Mouse (Mus musculus): Measurements from ENCODE around the gene Furin. TPM values are rescaled to one million over a fixed set of nuclear protein-coding genes. Genes with fewer than 3 reads are reported as not detected.

Gene Furin
- total RNA-seq, 2 experiments from 2014 or later, result 106 to 118 TPM

- intact Hi-C loops (cut with DNase I), result no loop called here
- DNase-seq (ENCODE audit: low spot score), result no peak
Observed at GRCm38 (mm10) chr7:80352920-80353319, 52.3 kb downstream of the Furin start.

GRCm38 (mm10) chr7:80350808-80351207, 54.4 kb downstream of the Furin start:
- intact Hi-C loops (cut with DNase I), result no loop called here
- DNase-seq (ENCODE audit: low spot score), result no peak

- DNase-seq (ENCODE audit: low spot score), result no peak
- intact Hi-C loops (cut with DNase I), result no loop called here
Observed at GRCm38 (mm10) chr7:80347670-80348586, 57.3 kb downstream of the Furin start.

- no peak for DNase-seq (ENCODE audit: low spot score)
- intact Hi-C loops (cut with DNase I), result no loop called here
Observed at GRCm38 (mm10) chr7:80346830-80347229, 58.4 kb downstream of the Furin start.

- DNase-seq (ENCODE audit: low spot score), result no peak
- intact Hi-C loops (cut with DNase I), result no loop called here
Observed at GRCm38 (mm10) chr7:80346173-80346572, 59.1 kb downstream of the Furin start.

GRCm38 (mm10) chr7:80343270-80344018, 61.8 kb downstream of the Furin start:
- no peak for DNase-seq (ENCODE audit: low spot score)
- intact Hi-C loops (cut with DNase I), result loop anchor here (5.0 kb wide), 1 partner anchor 239 kb away; no protein-coding TSS in a partner anchor

- peak; percentile 78 for DNase-seq (ENCODE audit: low spot score)
- intact Hi-C loops (cut with DNase I), result loop anchor here (5.0 kb wide), 1 partner anchor 239 kb away; no protein-coding TSS in a partner anchor
Observed at GRCm38 (mm10) chr7:80342858-80343257, 62.4 kb downstream of the Furin start, which contains the start of gene Hddc3. TSS of gene Hddc3 (plus strand) at chr7:80343104.

- intact Hi-C loops (cut with DNase I), result loop anchor here (2.0 to 5.0 kb wide), 2 partner anchors 31 to 241 kb away; no protein-coding TSS in a partner anchor
- no peak for DNase-seq (ENCODE audit: low spot score)
Observed at GRCm38 (mm10) chr7:80341793-80342192, 63.4 kb downstream of the Furin start.

GRCm38 (mm10) chr7:80340793-80341192, 64.4 kb downstream of the Furin start, which contains the start of gene Unc45a:
TSS of gene Unc45a (minus strand) at chr7:80341005.
- DNase-seq (ENCODE audit: low spot score), result peak; percentile 51
- intact Hi-C loops (cut with DNase I), result loop anchor here (2.0 to 5.0 kb wide), 2 partner anchors 32 to 242 kb away; no protein-coding TSS in a partner anchor

GRCm38 (mm10) chr7:80339793-80340628, 65.2 kb downstream of the Furin start:
- DNase-seq (ENCODE audit: low spot score), result peak; percentile 95
- intact Hi-C loops (cut with DNase I), result loop anchor here (2.0 to 5.0 kb wide), 2 partner anchors 33 to 242 kb away; no protein-coding TSS in a partner anchor

GRCm38 (mm10) chr7:80339371-80339770, 65.9 kb downstream of the Furin start:
- DNase-seq (ENCODE audit: low spot score), result no peak
- intact Hi-C loops (cut with DNase I), result no loop called here

Other genes starting within 250 kb of the Furin start
- 10 to 100 TPM; 11.0 to 12.7 TPM for gene Sema4b, start 218.6 kb downstream of the Furin start, total RNA-seq (2021)
- 10 to 100 TPM; 14.1 to 18.0 TPM for gene Cib1, start 172.6 kb downstream of the Furin start, total RNA-seq (2021)
- 1 to 10 TPM; 1.4 to 1.8 TPM for gene Gdpgp1, start 172.6 kb downstream of the Furin start, total RNA-seq (2021)
- gene Ttll13, start 159.1 kb downstream of the Furin start, total RNA-seq (2021), result under 1 TPM; 0.28 to 0.52 TPM
- 10 to 100 TPM; 25.1 to 27.1 TPM for gene Ngrn, start 144.2 kb downstream of the Furin start, total RNA-seq (2021)
- 1 to 10 TPM; 5.8 to 6.1 TPM for gene Vps33b, start 135.8 kb downstream of the Furin start, total RNA-seq (2021)
- 1 to 10 TPM; 2.9 to 3.7 TPM for gene Prc1, start 111.0 kb downstream of the Furin start, total RNA-seq (2021)
- 1 to 10 TPM; 6.1 to 6.7 TPM for gene Rccd1, start 81.0 kb downstream of the Furin start, total RNA-seq (2021)
- 10 to 100 TPM; 13.5 to 15.8 TPM for gene Unc45a, start 64.4 kb downstream of the Furin start, total RNA-seq (2021)
- 10 to 100 TPM; 35.2 to 38.9 TPM for gene Hddc3, start 62.3 kb downstream of the Furin start, total RNA-seq (2021)
- gene Man2a2, start 34.1 kb downstream of the Furin start, total RNA-seq (2021), result 10 to 100 TPM; 67.2 to 67.5 TPM
- gene Fes, start 17.5 kb downstream of the Furin start, total RNA-seq (2021), result 10 to 100 TPM; 11.9 to 13.6 TPM
- 1 to 10 TPM; 1.5 to 2.0 TPM for gene Blm, start 129.7 kb upstream of the Furin start, total RNA-seq (2021)